Mouse (Mus musculus) forebrain, embryonic 11.5 days (tissue): ENCODE measurements at regions not wholly inside any gene's neighbourhood (a gene's known extent, or its start where the extent isn't known, plus 50 kb on each side); places are given as distances from the start of the nearest gene placed in this dataset.

Experiments
- ATAC-seq: fragments of 200-750 bp; cut with Nextera tagmentation; replicated peaks from 2 replicates; pipeline ENCODE4 v1.8.0; 2017; ENCODE audit warnings: moderate TSS enrichment; ENCODE audit not compliant: low FRiP score
- DNase-seq: peaks from one replicate; pipeline ENCODE4 v3.0.0-alpha.2; 2017; ENCODE audit warnings: low spot score
- H3K27ac ChIP-seq: fragments of 300-500 bp; sonication (generic); 2 replicates; pipeline ENCODE4 v1.5.1; 2014; ENCODE audit warnings: low read depth, low read length
- H3K27me3 ChIP-seq: fragments of 300-500 bp; sonication (generic); 2 replicates; pipeline ENCODE4 v1.6.1; 2014; ENCODE audit warnings: mild to moderate bottlenecking, low read length, mixed read lengths; ENCODE audit not compliant: control insufficient read depth, insufficient read depth
- H3K36me3 ChIP-seq: fragments of 300-500 bp; sonication (generic); 2 replicates; pipeline ENCODE4 v1.6.1; 2014; ENCODE audit warnings: mild to moderate bottlenecking, low read length, moderate library complexity, mixed read lengths; ENCODE audit not compliant: control insufficient read depth, insufficient read depth
- H3K4me1 ChIP-seq: fragments of 300-500 bp; sonication (generic); replicated peaks from 2 replicates; pipeline ENCODE4 v1.6.1; 2014; ENCODE audit warnings: low read length, mixed read lengths; ENCODE audit not compliant: control insufficient read depth, insufficient read depth
- H3K4me2 ChIP-seq: fragments of 300-500 bp; sonication (generic); 2 replicates; pipeline ENCODE4 v1.6.1; 2014; ENCODE audit warnings: low read depth, mild to moderate bottlenecking, low read length, moderate library complexity, mixed read lengths; ENCODE audit not compliant: severe bottlenecking
- H3K4me3 ChIP-seq: fragments of 300-500 bp; sonication (generic); 2 replicates; pipeline ENCODE4 v1.5.1; 2014; ENCODE audit warnings: low read depth, low read length
- H3K9ac ChIP-seq: fragments of 300-500 bp; sonication (generic); 2 replicates; pipeline ENCODE4 v1.6.1; 2014; ENCODE audit warnings: low read length
- H3K9me3 ChIP-seq: fragments of 300-500 bp; sonication (generic); 2 replicates; pipeline ENCODE4 v1.6.1; 2016; ENCODE audit warnings: low read length, mixed read lengths; ENCODE audit not compliant: control insufficient read depth
- WGBS: fragments of 180-500 bp; shearing (Covaris S2); extraction: QIAGEN DNeasy Blood & Tissue Kit; methylation state at CpG from one replicate; pipeline ENCODE4 v1.1.7; 2014; 5-methylcytosine and 5-hydroxymethylcytosine counted together

GRCm38 (mm10) chr3:43155643-43156042 is 1413.2 kb downstream of the D3Ertd751e start:
- Histone ChIP-seq H3K9ac (no peak overlapping the region), H3K4me1 (no peaks in the 10 kb centered on the region), H3K27me3 (no peaks in the 10 kb centered on the region), H3K4me2 (no peak overlapping the region), H3K9me3 (no peaks in the 10 kb centered on the region), H3K36me3 (no peaks in the 10 kb centered on the region), H3K4me3 (no peak overlapping the region), H3K27ac (no peak overlapping the region)
- WGBS, result 77% methylated on average over 2 of the region's 2 CpGs
- DNase-seq (no peak), ATAC-seq (no peak)

- Histone ChIP-seq H3K36me3 (no peaks in the 10 kb centered on the region), H3K9me3 (no peaks in the 10 kb centered on the region), H3K27ac (no peak overlapping the region), H3K27me3 (no peaks in the 10 kb centered on the region), H3K9ac (no peak overlapping the region), H3K4me1 (no peaks in the 10 kb centered on the region), H3K4me3 (no peak overlapping the region), H3K4me2 (no peak overlapping the region)
- 86% methylated on average over 1 of the region's 1 CpGs for WGBS
- ATAC-seq (no peak), DNase-seq (no peak)
Observed at GRCm38 (mm10) chr3:43160530-43160929, 1418.1 kb downstream of the D3Ertd751e start.

- H3K4me2 ChIP-seq, result no peak overlapping the region
- H3K27ac ChIP-seq, result no peak overlapping the region
- no peaks in the 10 kb centered on the region for H3K36me3 ChIP-seq
- no peak overlapping the region for H3K4me3 ChIP-seq
- H3K9me3 ChIP-seq, result no peaks in the 10 kb centered on the region
- no peak for DNase-seq
- no peaks in the 10 kb centered on the region for H3K4me1 ChIP-seq
- ATAC-seq, result no peak
- H3K27me3 ChIP-seq, result no peaks in the 10 kb centered on the region
- H3K9ac ChIP-seq, result no peak overlapping the region
Observed at GRCm38 (mm10) chr3:43182785-43183184, 1440.4 kb downstream of the D3Ertd751e start.

GRCm38 (mm10) chr3:43199891-43200290 is 1457.5 kb downstream of the D3Ertd751e start:
- Histone ChIP-seq H3K4me2 (no peak overlapping the region), H3K4me1 (no peaks in the 10 kb centered on the region), H3K9ac (no peak overlapping the region), H3K9me3 (no peaks in the 10 kb centered on the region), H3K36me3 (no peaks in the 10 kb centered on the region), H3K27me3 (no peaks in the 10 kb centered on the region), H3K4me3 (no peak overlapping the region), H3K27ac (no peak overlapping the region)
- DNase-seq, result no peak
- ATAC-seq, result no peak

- H3K27me3 ChIP-seq, result no peaks in the 10 kb centered on the region
- no peak overlapping the region for H3K4me3 ChIP-seq
- no peak overlapping the region for H3K27ac ChIP-seq
- H3K9me3 ChIP-seq, result no peaks in the 10 kb centered on the region
- no peak overlapping the region for H3K9ac ChIP-seq
- ATAC-seq, result peak; percentile 75
- DNase-seq, result no peak
- 45% methylated on average over 4 of the region's 4 CpGs for WGBS
- no peaks in the 10 kb centered on the region for H3K4me1 ChIP-seq
- no peak overlapping the region for H3K4me2 ChIP-seq
- H3K36me3 ChIP-seq, result no peaks in the 10 kb centered on the region
Observed at GRCm38 (mm10) chr3:43209646-43210045, 1467.2 kb downstream of the D3Ertd751e start.

GRCm38 (mm10) chr3:43218726-43219125 is 1476.3 kb downstream of the D3Ertd751e start:
- no peak overlapping the region for H3K9ac ChIP-seq
- DNase-seq, result no peak
- no peak for ATAC-seq

GRCm38 (mm10) chr3:43246639-43247038 is 1504.2 kb downstream of the D3Ertd751e start:
- no peak overlapping the region for H3K27ac ChIP-seq
- H3K27me3 ChIP-seq, result no peaks in the 10 kb centered on the region
- no peaks in the 10 kb centered on the region for H3K4me1 ChIP-seq
- no peak overlapping the region for H3K9ac ChIP-seq
- H3K36me3 ChIP-seq, result no peaks in the 10 kb centered on the region
- H3K9me3 ChIP-seq, result no peaks in the 10 kb centered on the region
- no peak overlapping the region for H3K4me2 ChIP-seq
- ATAC-seq (no peak), DNase-seq (no peak)
- H3K4me3 ChIP-seq, result no peak overlapping the region
- 45% methylated on average over 1 of the region's 1 CpGs for WGBS

More at GRCm38 (mm10) chr3:43218726-43219125, 1476.3 kb downstream of the D3Ertd751e start:
- H3K4me2 ChIP-seq, result no peak overlapping the region
- no peak overlapping the region for H3K27ac ChIP-seq
- no peak overlapping the region for H3K4me3 ChIP-seq
- H3K36me3 ChIP-seq, result no peaks in the 10 kb centered on the region
- H3K27me3 ChIP-seq, result no peaks in the 10 kb centered on the region
- H3K9me3 ChIP-seq, result no peaks in the 10 kb centered on the region
- no peaks in the 10 kb centered on the region for H3K4me1 ChIP-seq
